Mouse (Mus musculus): ENCODE measurements around the gene Lamtor2. TPM values are rescaled to one million over a fixed set of nuclear protein-coding genes. Genes with fewer than 3 reads are reported as not detected.

Gene Lamtor2
- polyA plus RNA-seq, 1 experiment from 2014 or later, result 194 TPM

GRCm38 (mm10) chr3:88505081-88505480, 47.8 kb downstream of the Lamtor2 start:
- H3K9ac ChIP-seq, result no peak overlapping the region

GRCm38 (mm10) chr3:88503881-88504746, 48.8 kb downstream of the Lamtor2 start:
- no peak overlapping the region for H3K9ac ChIP-seq
- H3K27me3 ChIP-seq, result no peaks in the 10 kb centered on the region
- peaks cover 65% of the 10 kb centered on the region for H3K4me1 ChIP-seq
- no peaks in the 10 kb centered on the region for H3K9me3 ChIP-seq
- H3K27ac ChIP-seq, result peak overlapping the region; percentile 98
- H3K36me3 ChIP-seq, result peaks cover 8% of the 10 kb centered on the region
- WGBS, result 21% methylated on average over 8 of the region's 8 CpGs
- H3K4me3 ChIP-seq, result peak overlapping the region; percentile 82
- H3K4me2 ChIP-seq, result peak overlapping the region; percentile 69
- ATAC-seq (ENCODE audit: insufficient number of reproducible peaks, low FRiP score, low TSS enrichment, low read depth), result peak; percentile 22; the same call in 1 of the 2 replicates

More at GRCm38 (mm10) chr3:88505081-88505480, 47.8 kb downstream of the Lamtor2 start:
- no peak for ATAC-seq (ENCODE audit: insufficient number of reproducible peaks, low FRiP score, low TSS enrichment, low read depth)
- no peaks in the 10 kb centered on the region for H3K27me3 ChIP-seq
- H3K36me3 ChIP-seq, result peaks cover 2% of the 10 kb centered on the region
- peak overlapping the region; percentile 23; the same call in 1 of the 2 replicates for H3K4me2 ChIP-seq
- H3K27ac ChIP-seq, result peak overlapping the region; percentile 98
- 35% methylated on average over 6 of the region's 6 CpGs for WGBS
- H3K4me3 ChIP-seq, result no peak overlapping the region
- no peaks in the 10 kb centered on the region for H3K9me3 ChIP-seq
- peaks cover 69% of the 10 kb centered on the region for H3K4me1 ChIP-seq

DNA sequence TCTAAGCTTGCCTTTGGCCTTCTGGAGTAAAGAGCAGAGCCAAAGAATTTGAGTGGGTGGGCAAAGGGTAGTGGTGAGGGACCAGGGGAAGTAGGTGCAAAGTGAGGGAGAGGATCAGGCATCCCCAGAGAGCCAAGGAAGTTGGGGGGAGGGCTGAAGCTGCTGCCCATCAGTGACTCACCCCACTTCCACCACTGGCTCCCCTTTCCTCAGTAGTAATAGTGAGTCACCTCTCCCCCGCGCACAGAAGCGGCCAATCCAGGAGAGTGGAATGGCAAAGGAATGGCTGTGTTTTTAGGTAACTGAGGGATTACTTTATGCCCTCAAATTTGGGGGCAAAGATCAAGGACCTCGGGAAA, 49.4 kb downstream of the Lamtor2 start:
- ATAC-seq (ENCODE audit: insufficient number of reproducible peaks, low FRiP score, low TSS enrichment, low read depth), result peak; percentile 66
- Histone ChIP-seq H3K9ac (no peak overlapping the region), H3K36me3 (peaks cover 12% of the 10 kb centered on the region)

GRCm38 (mm10) chr3:88502641-88503504, 50.0 kb downstream of the Lamtor2 start:
- Histone ChIP-seq H3K9me3 (no peaks in the 10 kb centered on the region), H3K4me1 (peaks cover 65% of the 10 kb centered on the region)
- under 1% methylated on average over 55 of the region's 55 CpGs for WGBS

More for the DNA sequence above, 49.4 kb downstream of the Lamtor2 start:
- Histone ChIP-seq H3K4me3 (peak overlapping the region; percentile 82), H3K4me1 (peaks cover 64% of the 10 kb centered on the region), H3K4me2 (peak overlapping the region; percentile 69), H3K27ac (peak overlapping the region; percentile 98), H3K27me3 (no peaks in the 10 kb centered on the region), H3K9me3 (no peaks in the 10 kb centered on the region)
- WGBS, result 10% methylated on average over 4 of the region's 4 CpGs

DNA sequence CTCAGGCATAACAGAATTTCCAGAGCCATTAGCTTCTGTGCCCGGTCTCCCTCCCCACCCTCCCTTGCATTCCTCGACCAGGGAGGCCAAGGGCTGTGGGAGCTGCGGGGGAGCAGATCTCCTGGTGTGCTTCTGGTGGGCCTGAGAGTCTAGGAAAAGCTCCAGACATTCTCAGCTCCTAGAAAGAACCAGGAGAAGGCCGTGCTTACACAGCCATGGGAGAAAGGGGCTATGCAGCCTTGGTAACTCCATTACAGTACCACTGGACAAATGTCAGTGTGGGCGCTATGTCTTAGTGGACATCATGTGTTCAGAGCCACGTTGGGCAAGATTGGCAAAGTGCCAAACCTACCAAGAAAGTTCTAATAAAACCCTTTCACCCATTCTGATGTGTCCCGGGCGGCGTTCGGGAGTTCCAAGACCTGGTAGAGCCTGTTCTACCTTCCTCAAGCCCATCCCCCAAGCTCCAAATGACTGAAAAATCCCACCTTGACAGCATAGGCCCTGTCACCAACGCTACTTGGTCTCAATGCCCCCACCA, 50.8 kb downstream of the Lamtor2 start:
- Histone ChIP-seq H3K4me3 (peak overlapping the region; percentile 82), H3K27ac (peak overlapping the region; percentile 98), H3K4me2 (peak overlapping the region; percentile 69), H3K27me3 (no peaks in the 10 kb centered on the region), H3K9me3 (no peaks in the 10 kb centered on the region), H3K9ac (peak overlapping the region; percentile 80), H3K36me3 (peaks cover 20% of the 10 kb centered on the region), H3K4me1 (peaks cover 65% of the 10 kb centered on the region)
- no peak for ATAC-seq (ENCODE audit: insufficient number of reproducible peaks, low FRiP score, low TSS enrichment, low read depth)
- WGBS, result 6% methylated on average over 11 of the region's 11 CpGs

More at GRCm38 (mm10) chr3:88502641-88503504, 50.0 kb downstream of the Lamtor2 start:
- H3K36me3 ChIP-seq, result peaks cover 13% of the 10 kb centered on the region
- H3K4me2 ChIP-seq, result peak overlapping the region; percentile 69
- peak overlapping the region; percentile 98 for H3K27ac ChIP-seq
- ATAC-seq (ENCODE audit: insufficient number of reproducible peaks, low FRiP score, low TSS enrichment, low read depth), result peak; percentile 89
- peak overlapping the region; percentile 82 for H3K4me3 ChIP-seq
- peak overlapping the region; percentile 80 for H3K9ac ChIP-seq
- H3K27me3 ChIP-seq, result no peaks in the 10 kb centered on the region

- peaks cover 62% of the 10 kb centered on the region for H3K4me1 ChIP-seq
- no peaks in the 10 kb centered on the region for H3K9me3 ChIP-seq
- ATAC-seq (ENCODE audit: insufficient number of reproducible peaks, low FRiP score, low TSS enrichment, low read depth), result no peak
These were observed 51.4 kb downstream of the Lamtor2 start for GRCm38 (mm10) chr3:88501366-88502030.

DNA sequence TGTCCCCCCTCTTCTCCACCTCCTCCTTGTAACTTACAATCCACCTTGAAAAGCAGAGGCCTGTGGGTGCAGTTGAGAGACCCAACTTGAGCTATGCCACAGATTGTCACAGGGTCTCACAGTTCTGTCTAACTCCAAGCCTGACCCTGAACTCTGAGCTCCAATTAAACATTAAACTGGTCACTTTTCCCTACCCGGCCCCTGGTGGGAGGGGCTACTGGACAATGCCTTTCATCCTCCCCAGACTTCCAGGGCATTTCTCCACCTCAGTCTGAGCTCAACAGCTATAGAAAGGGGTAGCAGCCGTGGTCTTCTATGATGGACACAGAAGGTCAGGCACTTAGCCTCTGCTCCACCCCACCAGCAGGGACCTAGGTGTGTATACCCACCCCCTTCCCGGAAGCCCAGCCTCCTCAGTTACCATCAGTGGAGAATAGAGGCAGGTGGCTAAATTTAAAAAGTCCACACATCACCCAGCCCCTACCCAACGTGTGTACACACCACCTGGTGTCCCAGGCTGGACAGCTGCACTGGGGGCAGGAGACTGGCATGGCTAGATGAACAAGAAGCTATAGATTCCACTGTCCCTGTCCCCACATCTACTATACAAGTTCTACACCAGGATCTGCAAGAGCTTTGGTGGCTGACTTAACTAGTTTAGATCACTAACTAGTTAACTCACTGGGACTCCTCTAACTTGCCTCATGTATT, 52.1 kb downstream of the Lamtor2 start:
- no peak for ATAC-seq (ENCODE audit: insufficient number of reproducible peaks, low FRiP score, low TSS enrichment, low read depth)

More at GRCm38 (mm10) chr3:88501366-88502030, 51.4 kb downstream of the Lamtor2 start:
- 34% methylated on average over 6 of the region's 6 CpGs for WGBS
- Histone ChIP-seq H3K4me2 (peak overlapping the region; percentile 69), H3K36me3 (peaks cover 22% of the 10 kb centered on the region), H3K27ac (peak overlapping the region; percentile 98), H3K4me3 (peak overlapping the region; percentile 82), H3K9ac (peak overlapping the region; percentile 80), H3K27me3 (no peaks in the 10 kb centered on the region)

GRCm38 (mm10) chr3:88500087-88500486, 52.8 kb downstream of the Lamtor2 start:
- Histone ChIP-seq H3K9ac (no peak overlapping the region), H3K27ac (no peak overlapping the region; the same call in 1 of the 2 replicates), H3K4me3 (peak overlapping the region; percentile 82), H3K9me3 (no peaks in the 10 kb centered on the region), H3K27me3 (no peaks in the 10 kb centered on the region), H3K4me1 (peaks cover 63% of the 10 kb centered on the region), H3K4me2 (peak overlapping the region; percentile 69), H3K36me3 (peaks cover 31% of the 10 kb centered on the region)
- no peak for ATAC-seq (ENCODE audit: insufficient number of reproducible peaks, low FRiP score, low TSS enrichment, low read depth)
- WGBS, result 79% methylated on average over 7 of the region's 7 CpGs

More for the DNA sequence above, 52.1 kb downstream of the Lamtor2 start:
- H3K4me3 ChIP-seq, result peak overlapping the region; percentile 82
- no peaks in the 10 kb centered on the region for H3K27me3 ChIP-seq
- peaks cover 24% of the 10 kb centered on the region for H3K36me3 ChIP-seq
- peak overlapping the region; percentile 98 for H3K27ac ChIP-seq
- H3K9me3 ChIP-seq, result no peaks in the 10 kb centered on the region
- 54% methylated on average over 4 of the region's 4 CpGs for WGBS
- H3K4me2 ChIP-seq, result peak overlapping the region; percentile 69
- peaks cover 63% of the 10 kb centered on the region for H3K4me1 ChIP-seq
- peak overlapping the region; percentile 18; the same call in 1 of the 2 replicates for H3K9ac ChIP-seq
